10 mouse cellular contexts compared by ENCODE assay signal in genomic region chr5:87142865-87143456, GRCm38 (mm10). TPM values are rescaled to one million over a fixed set of nuclear protein-coding genes. Genes with fewer than 3 reads are reported as not detected.
DNase-seq lines count a peak whose midpoint lies in the region; ATAC-seq and TF ChIP-seq lines count a peak whose summit lies in the region.
"Had no signal": no experiment of that assay in that cellular context is flagged by ENCODE, and none has a peak within 500 bp of the region (broad histone marks: within the 10 kb centered on the region; RNA-seq: fewer than 3 reads in every experiment).

No protein-coding gene starts in this region.

- 43% methylated on average over 3 of the region's 3 CpGs for WGBS in embryonic facial prominence, embryonic 14.5 days
- WGBS in liver, embryonic 11.5 days = 50% methylated on average over 3 of the region's 3 CpGs

- no peak for TF ChIP-seq POLR2A in MEL (IDR thresholded peaks at IDR 0.05; ENCODE audit: control insufficient read depth in 1 of 2, insufficient read depth in 1 of 2, low read depth in 1 of 2, low read length in 2 of 2, poor library complexity in 1 of 2)

- H3K9ac ChIP-seq in MEL (ENCODE audit: control insufficient read depth, low read depth, low read length, poor library complexity, severe bottlenecking) = no peak overlapping the region
- H3K9ac ChIP-seq in embryonic facial prominence, embryonic 14.5 days (ENCODE audit: low read depth, low read length) = no peak overlapping the region
- no peak overlapping the region for H3K9ac ChIP-seq in liver, embryonic 11.5 days (ENCODE audit: low read depth, low read length)

- peak; percentile 33 for TF ChIP-seq RAD21 in MEL (IDR thresholded peaks at IDR 0.05; ENCODE audit: low read depth, low read length)

- peak; percentile 56 for DNase-seq in A20 (ENCODE audit: low read depth, low spot score)
- DNase-seq in MEL (ENCODE audit: low read depth, low spot score) = peak; percentile 2
- peak; percentile 54 for DNase-seq in embryonic facial prominence, embryonic 14.5 days (ENCODE audit: low spot score)
- DNase-seq in kidney, adult 8-10 months = peak; percentile 13 to 30
- DNase-seq in liver, embryonic 11.5 days (ENCODE audit: low spot score) = no peak
- peak; percentile 7 for DNase-seq in ovary, adult 18-20 months (ENCODE audit: low spot score)
- DNase-seq in urinary bladder, postnatal 10 days (ENCODE audit: low spot score) = no peak
- no peak for DNase-seq in gastrocnemius, adult 8-10 months (ENCODE audit: low spot score in 2 of 2)

- no peaks in the 10 kb centered on the region for H3K9me3 ChIP-seq in MEL (replicated peaks; ENCODE audit: insufficient read depth, low read length)
- H3K9me3 ChIP-seq in embryonic facial prominence, embryonic 14.5 days (ENCODE audit: control insufficient read depth, low read length) = no peaks in the 10 kb centered on the region
- H3K9me3 ChIP-seq in liver, embryonic 11.5 days (ENCODE audit: control insufficient read depth, low read length) = no peaks in the 10 kb centered on the region

- H3K4me3 ChIP-seq in MEL (ENCODE audit: control insufficient read depth in 1 of 2, insufficient read depth in 1 of 2, low read depth in 2 of 2, low read length in 2 of 2) = no peak overlapping the region
- H3K4me3 ChIP-seq in embryonic facial prominence, embryonic 14.5 days (ENCODE audit: low read depth, low read length) = no peak overlapping the region
- no peak overlapping the region for H3K4me3 ChIP-seq in liver, embryonic 11.5 days (ENCODE audit: low read depth, low read length)

- no peaks in the 10 kb centered on the region for H3K79me2 ChIP-seq in MEL (ENCODE audit: control insufficient read depth, insufficient read depth, low read length, poor library complexity)

- TF ChIP-seq EP300 in MEL (IDR thresholded peaks at IDR 0.05; ENCODE audit: low read depth in 1 of 2, low read length in 2 of 2) = no peak

- peak; percentile 78 for ATAC-seq in embryonic facial prominence, embryonic 14.5 days (ENCODE audit: low read depth)
- ATAC-seq in liver, embryonic 11.5 days (replicated peaks; ENCODE audit: low FRiP score) = peak; percentile 41; the same call in 1 of the 2 replicates

- no peaks in the 10 kb centered on the region for H3K27me3 ChIP-seq in MEL (ENCODE audit: control insufficient read depth in 1 of 2, insufficient read depth in 2 of 2, low read length in 2 of 2)
- no peaks in the 10 kb centered on the region for H3K27me3 ChIP-seq in embryonic facial prominence, embryonic 14.5 days (replicated peaks; ENCODE audit: control insufficient read depth, insufficient read depth, low read length)
- H3K27me3 ChIP-seq in liver, embryonic 11.5 days (replicated peaks; ENCODE audit: control insufficient read depth, insufficient read depth, low read length) = no peaks in the 10 kb centered on the region

- H3K27ac ChIP-seq in MEL (ENCODE audit: control insufficient read depth, low read depth, low read length) = no peak overlapping the region
- H3K27ac ChIP-seq in embryonic facial prominence, embryonic 14.5 days (replicated peaks; ENCODE audit: low read depth, low read length) = no peak overlapping the region
- no peak overlapping the region for H3K27ac ChIP-seq in liver, embryonic 11.5 days (ENCODE audit: low read depth, low read length)

- no peaks in the 10 kb centered on the region for H3K4me1 ChIP-seq in MEL (ENCODE audit: control insufficient read depth in 1 of 2, insufficient read depth in 2 of 2, low read length in 2 of 2)
- no peaks in the 10 kb centered on the region for H3K4me1 ChIP-seq in embryonic facial prominence, embryonic 14.5 days (ENCODE audit: control insufficient read depth, insufficient read depth, low read length)
- no peaks in the 10 kb centered on the region for H3K4me1 ChIP-seq in liver, embryonic 11.5 days (replicated peaks; ENCODE audit: control insufficient read depth, insufficient read depth, low read length)

- H3K36me3 ChIP-seq in MEL (ENCODE audit: control insufficient read depth in 1 of 2, insufficient read depth in 2 of 2, low read length in 2 of 2) = no peaks in the 10 kb centered on the region
- no peaks in the 10 kb centered on the region for H3K36me3 ChIP-seq in embryonic facial prominence, embryonic 14.5 days (ENCODE audit: control insufficient read depth, insufficient read depth, low read length)
- H3K36me3 ChIP-seq in liver, embryonic 11.5 days (ENCODE audit: control insufficient read depth, insufficient read depth, low read length) = no peaks in the 10 kb centered on the region

- TF ChIP-seq CTCF in MEL (IDR thresholded peaks at IDR 0.05 in 2 of 3, conservative IDR thresholded peaks at IDR 0.05 in 1 of 3; ENCODE audit: control insufficient read depth in 1 of 3, insufficient read depth in 1 of 3, low read depth in 2 of 3, low read length in 3 of 3, poor library complexity in 1 of 3, severe bottlenecking in 1 of 3) = peak in 1 of 3 experiments; percentile 33; a peak in 2 of 6 replicates

- no peak overlapping the region for H3K4me2 ChIP-seq in embryonic facial prominence, embryonic 14.5 days (ENCODE audit: low read depth, low read length)
- no peak overlapping the region for H3K4me2 ChIP-seq in liver, embryonic 11.5 days

TF ChIP-seq in MEL, 35 proteins besides CTCF, POLR2A, EP300 and RAD21:
- TF ChIP-seq SMC3 (IDR thresholded peaks at IDR 0.05; ENCODE audit: low read depth, low read length) (peak; percentile 34; the same call in 1 of the 2 replicates), MYB (IDR thresholded peaks at IDR 0.05; ENCODE audit: low read depth, low read length) (no peak)

RNA-seq across cellular contexts. Expression of gene Ugt2b5, which starts 2.8 kb away (rescaled TPM):
- not detected in 2 replicates for total RNA-seq in MEL (2012; rRNA removed)
- not detected for polyA plus RNA-seq in MEL (2012; ENCODE audit: insufficient read depth in 1 of 2, insufficient read length in 2 of 2, low read depth in 1 of 2, low replicate concordance in 2 of 2, missing spikeins in 1 of 2)
- polyA plus RNA-seq in embryonic facial prominence, embryonic 14.5 days (2014; fragmentation: Nextera tagmentation; extraction: Ambion mirVana) = not detected in 2 replicates
- 1.4 and 2.1 TPM in 2 replicates for polyA plus RNA-seq in liver, embryonic 11.5 days (2014; fragmentation: Nextera tagmentation; extraction: Ambion mirVana)
- total RNA-seq in gastrocnemius, adult 8-10 months (2022) = under 1 TPM in 1 of 4 experiments, not detected in 3; 0.35 TPM
- total RNA-seq: left cerebral cortex, postnatal 36 days had no signal

RNA-seq across cellular contexts. Expression of gene Ugt2b36, which starts 50.6 kb away (rescaled TPM):
- total RNA-seq in MEL (2012; rRNA removed) = not detected in 2 replicates
- not detected for polyA plus RNA-seq in MEL (2012; ENCODE audit: insufficient read depth in 1 of 2, insufficient read length in 2 of 2, low read depth in 1 of 2, low replicate concordance in 2 of 2, missing spikeins in 1 of 2)
- 0.14 and 0.46 TPM in 2 replicates for polyA plus RNA-seq in embryonic facial prominence, embryonic 14.5 days (2014; fragmentation: Nextera tagmentation; extraction: Ambion mirVana)
- 1.5 and 1.8 TPM in 2 replicates for polyA plus RNA-seq in liver, embryonic 11.5 days (2014; fragmentation: Nextera tagmentation; extraction: Ambion mirVana)
- total RNA-seq in gastrocnemius, adult 8-10 months (2022) = not detected
- total RNA-seq: left cerebral cortex, postnatal 36 days had no signal
- polyA plus RNA-seq: cerebellum, adult 2 months had no signal

Comparison
In these comparisons a context has a peak if more than half of its experiments do, and no peak if none do; other contexts are left out.
1. DNase-seq: peak in A20 (single experiment), MEL (single experiment), embryonic facial prominence, embryonic 14.5 days (single experiment), kidney, adult 8-10 months (2 of 2) and ovary, adult 18-20 months (single experiment); none in liver, embryonic 11.5 days (single experiment), urinary bladder, postnatal 10 days (single experiment) and gastrocnemius, adult 8-10 months (0 of 2).